Mouse (Mus musculus) frontal cortex, adult 2 months (tissue): Measurements from ENCODE around the gene Cpsf6. TPM values are rescaled to one million over a fixed set of nuclear protein-coding genes. Genes with fewer than 3 reads are reported as not detected.

Experiments
- DNase-seq, 2 experiments: peaks; one replicate each; pipeline ENCODE4 v3.0.0; 2022; ENCODE audit warnings: low spot score in 1 of 2; ENCODE audit errors: extremely low spot score in 1 of 2
- polyA plus RNA-seq: library from polyadenylated mRNA; depleted of rRNA; stranded (reverse); fragments of >200 nt; gene quantifications from 2 replicates; pipeline ENCODE4 v1.2.3, GENCODE M21; 2012

Cpsf6 gene
- polyA plus RNA-seq, 1 experiment = 68.6 TPM

DNA sequence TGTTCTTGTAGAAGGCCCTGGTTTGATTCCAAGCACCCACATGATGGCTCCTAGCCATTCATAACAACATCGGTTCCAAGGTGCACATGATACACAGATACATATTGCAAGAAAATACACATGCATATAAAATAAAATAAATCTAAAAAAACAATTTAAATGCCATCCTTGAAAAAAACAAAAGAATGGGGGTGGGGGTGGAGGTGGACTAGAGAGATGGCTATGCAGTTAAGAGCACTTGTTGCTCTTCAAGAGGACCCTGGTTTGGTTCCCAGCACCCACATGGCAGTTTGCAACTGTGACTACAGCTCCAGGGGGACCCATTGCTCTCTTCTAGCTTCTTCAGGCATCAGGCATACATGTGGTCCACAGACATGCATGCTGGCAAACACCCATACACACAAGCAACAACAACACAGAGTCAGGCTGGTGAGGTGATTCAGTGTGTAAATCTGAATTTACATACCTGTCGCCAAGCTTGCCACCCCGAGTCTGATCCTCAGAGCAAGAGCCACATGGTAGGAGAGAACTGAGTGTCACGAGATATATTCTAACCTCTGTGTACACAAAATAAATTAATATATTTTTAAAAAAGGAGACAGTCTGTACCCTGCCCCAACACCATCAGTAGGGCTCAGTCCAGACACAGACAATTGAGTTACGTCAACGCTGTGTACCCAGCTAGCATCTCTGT is 35.7 kb upstream of the Cpsf6 start:
- no peak for DNase-seq

DNA sequence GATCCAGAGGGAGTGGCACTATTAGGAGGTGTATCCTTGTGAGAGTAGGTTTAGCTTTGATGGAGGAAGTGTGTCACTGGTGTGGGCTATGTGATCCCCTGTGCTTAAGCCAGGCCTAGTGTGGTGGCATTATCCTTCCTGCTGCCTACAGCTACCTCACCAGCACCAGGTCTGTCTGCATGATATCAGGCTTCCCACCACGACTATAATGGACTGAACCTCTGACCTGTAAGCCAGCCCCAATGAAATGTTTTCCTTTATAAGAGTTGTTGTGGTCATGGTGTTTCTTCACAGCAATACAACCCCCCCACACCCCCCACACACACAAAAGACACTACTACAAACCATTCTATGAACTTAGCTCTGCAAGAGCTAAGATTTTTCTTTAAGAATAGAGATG is 34.9 kb upstream of the Cpsf6 start:
- no peak for DNase-seq

DNA sequence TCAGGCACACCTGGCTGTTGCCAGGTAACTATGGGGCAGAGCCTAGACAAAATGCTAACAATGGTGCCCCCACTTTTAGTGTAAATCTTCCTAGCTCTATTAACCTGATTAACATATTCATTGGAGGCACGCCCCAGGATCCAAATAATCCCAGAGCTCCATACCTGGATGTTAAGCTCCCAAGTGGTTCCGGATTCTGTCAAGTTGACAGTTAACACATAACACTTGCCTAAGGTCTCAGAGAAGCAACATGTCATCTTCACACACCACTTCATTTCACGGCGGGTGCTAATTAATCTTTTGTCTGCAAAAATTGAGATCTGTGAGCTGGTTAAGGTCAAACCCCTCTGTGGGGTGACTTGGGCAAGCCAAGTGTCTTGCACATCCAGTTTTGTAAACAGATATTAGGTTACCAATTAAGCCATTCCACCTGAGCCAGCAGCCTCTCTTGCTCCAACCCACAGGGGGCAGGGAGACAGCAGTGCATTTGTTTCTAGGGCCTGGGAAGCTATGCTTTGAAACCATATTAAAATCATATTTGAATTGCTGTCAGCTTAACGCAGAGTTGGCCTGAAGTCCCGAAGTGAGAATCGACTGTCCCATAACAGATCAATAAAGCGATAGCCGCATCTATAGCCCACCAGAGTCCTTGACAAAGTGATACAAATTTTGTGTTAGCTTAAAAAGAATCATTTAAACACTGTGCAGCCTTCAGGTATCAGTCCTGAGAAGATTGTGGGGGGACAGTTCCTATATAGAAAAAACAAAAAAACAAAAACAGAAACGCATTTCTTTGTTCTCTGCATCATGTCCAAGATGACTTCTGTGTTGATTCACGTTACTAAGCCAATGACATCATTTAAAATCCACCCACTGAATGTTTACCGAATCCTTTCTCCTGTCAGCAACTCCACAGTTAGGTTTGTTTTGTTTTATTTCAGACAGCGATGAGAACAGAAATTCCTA is 34.0 kb upstream of the Cpsf6 start:
- DNase-seq = no peak

DNA sequence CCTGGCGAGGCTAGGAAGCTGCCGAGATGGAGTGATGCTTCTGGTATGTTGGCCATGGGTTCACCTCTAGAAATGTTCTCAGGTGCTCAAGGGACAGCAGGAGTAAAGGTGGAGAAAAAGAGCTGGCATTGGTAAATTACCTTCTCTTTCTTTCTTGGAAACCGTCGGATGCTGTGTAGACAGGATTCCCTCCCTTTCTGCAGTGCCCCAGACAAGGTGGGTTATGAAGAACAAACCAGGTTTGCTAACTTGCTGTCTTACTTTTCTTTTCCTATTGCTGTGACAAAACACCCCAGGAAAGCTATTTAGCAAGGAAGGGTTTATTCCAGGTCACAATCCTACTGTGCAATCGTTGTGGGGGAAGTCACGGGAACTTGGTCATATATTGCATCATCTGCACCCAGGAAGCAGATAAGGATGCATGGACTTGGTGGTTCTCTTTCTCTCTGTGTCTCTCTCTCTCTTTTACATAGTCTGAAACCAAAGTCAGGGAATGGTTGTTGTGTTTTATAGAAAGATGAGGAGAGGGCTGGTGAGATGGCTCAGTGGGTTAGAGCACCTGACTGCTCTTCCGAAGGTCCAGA is 32.8 kb upstream of the Cpsf6 start:
- no peak for DNase-seq

DNA sequence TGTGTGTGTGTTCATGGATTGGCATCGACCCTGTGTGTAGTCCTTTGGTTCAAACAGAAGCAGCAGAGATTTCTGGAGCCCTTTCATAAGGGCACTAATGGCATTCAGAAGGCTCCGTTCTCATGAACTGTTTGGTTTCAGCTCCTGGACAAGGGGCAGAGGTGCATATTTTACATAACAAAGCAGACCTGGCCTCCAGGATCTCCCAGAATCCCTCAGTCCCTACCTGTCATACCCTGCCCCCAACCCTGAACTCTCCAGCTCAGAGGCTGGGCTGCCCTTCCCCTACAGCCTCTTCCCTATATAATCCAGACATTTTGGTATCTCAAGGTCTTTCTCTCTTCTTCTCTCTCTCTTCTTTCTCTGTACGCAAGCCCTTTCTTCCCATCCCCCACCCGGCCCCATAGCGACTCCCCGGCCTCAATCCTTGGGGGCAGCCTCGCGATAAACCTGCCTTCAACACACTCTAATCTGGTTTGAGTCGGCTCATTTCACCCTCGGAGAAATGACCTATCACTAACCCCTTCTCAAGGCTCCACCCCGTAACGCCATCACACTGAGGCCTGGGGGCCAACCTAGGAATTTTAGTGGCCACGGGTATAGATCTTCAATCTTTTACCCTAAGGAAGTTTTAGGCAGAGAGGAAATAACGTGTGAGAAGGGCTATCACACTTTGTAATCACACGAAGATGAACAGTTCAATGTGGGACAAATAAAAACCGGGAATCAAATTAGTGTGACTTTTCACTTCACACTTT is 32.1 kb upstream of the Cpsf6 start:
- DNase-seq = no peak

DNA sequence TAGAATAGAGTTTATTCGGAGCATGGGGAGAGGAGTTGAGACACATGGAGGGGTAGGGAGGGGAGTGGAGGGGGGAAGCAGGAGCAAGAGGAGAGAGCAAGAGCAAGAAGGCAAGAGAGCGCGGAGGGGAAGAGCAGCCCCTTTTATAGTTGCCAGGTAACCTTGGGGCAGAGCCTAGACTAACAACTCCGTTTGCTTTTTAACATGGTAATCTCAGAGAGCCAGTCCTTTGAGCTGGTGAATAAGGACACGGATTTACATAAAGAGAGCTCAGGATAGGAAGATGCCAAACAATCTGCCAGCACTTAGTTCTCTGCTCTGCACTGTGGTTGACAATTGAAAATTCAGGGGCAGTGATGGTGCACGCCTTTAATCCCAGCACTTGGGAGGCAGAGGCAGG is 31.3 kb upstream of the Cpsf6 start:
- DNase-seq = no peak

DNA sequence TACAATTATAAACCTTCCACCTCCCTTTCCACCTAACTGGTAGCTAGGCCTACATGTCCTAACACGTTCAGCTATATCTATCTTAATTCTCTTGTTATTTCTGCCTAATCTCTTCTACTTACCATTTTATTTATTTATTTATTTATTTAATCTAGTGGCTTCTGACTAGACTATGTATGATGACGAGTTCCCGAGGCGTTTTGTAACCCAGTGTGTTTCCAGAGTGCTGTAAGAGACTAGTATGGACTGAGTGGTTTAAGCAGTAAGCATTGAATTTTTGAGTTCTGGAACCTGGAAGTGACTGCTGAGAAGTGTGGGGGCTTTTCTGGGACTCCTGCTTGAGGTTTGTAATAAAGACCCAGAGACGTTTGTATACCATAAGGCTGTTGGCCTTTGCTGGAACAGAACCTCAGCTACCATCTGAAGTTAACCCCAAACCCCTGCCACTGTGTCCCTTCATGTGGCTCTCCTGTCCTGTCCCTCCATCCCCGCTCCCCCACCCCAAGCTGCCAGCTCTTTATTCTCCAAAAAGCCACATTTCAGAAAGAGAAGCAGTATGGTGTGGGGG is 30.8 kb upstream of the Cpsf6 start:
- no peak for DNase-seq

DNA sequence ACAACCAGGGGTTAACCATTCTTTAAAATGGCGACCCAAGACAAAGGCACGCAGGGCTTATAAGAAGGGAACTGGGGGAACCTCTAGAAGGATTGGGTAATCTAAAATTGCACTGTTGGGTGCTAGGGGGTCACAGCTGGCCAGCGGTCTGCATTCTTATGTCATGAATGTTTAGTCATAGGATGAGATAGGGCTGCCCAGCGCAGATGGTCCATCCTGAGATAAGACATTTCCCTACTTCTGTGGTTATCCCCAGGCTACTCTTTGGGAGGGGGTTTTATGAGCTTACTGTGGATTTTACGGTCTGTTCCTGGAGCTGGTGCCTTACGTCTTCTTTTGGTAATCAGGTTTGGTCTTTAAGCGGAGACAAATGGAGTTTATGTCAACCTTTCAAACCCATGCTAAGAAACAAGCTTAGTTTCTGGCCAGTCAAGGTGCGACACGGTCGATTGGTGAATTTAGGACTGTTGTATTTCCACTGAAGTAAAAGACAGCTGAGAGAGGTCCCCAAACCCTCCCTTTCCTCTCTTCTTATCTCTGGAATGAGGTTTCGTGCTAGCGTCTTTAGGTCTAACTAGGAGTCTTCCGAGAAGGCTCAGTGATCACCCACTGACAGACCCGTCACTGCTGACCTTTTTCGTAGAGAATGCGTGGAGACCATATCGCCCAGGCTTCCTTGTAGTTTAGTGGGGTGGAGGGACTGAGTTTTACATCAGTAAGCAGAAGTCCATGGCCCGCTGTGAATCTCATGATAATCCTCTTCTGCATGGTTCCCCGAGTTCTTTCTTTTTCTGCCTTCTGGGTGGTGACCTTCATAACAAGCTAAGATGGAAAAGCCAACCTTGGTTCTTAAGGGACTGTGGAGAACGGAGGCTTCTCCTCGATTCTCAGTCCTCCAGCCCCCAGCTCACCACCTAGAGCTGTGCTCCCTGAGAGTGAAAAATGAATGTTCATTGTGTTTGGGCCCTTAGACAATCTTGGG is 29.8 kb upstream of the Cpsf6 start:
- no peak for DNase-seq

DNA sequence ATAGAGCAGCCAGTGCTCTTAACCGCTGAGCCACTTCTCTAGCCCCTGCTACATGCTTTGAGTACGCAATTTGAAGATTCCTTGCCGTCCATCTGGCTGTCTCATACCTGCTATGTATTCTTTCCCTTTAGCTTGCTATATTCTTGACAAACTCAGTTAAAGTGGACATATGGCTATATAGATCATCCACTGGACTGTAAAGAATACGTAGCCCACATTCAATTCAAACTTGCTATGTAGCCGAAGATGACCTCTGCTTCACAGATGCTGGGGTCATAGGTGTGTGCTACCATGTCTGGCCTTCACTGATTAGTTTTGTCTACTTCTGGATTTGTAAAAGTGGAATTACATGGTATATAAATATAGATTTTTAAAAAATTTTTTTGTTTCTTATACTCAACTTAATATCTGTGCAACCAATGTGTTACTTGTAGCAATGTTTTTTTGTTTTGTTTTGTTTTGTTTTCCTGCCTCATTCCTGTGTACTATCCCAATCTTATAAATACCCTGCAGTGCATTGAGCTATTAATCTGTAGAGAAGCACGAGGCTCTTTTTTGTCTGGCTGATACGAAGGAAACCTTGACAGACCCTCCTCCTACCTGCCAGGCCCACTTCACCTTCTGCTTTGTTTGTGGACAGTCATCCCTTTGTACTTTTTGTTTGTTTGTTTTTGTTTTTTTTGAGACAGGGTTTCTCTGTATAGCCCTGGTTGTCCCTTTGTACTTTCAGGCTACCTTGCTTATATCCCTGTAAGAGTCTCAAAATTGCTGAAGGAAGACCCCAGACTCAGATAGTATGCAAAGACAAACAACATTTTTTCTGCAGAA is 28.9 kb upstream of the Cpsf6 start:
- no peak for DNase-seq

DNA sequence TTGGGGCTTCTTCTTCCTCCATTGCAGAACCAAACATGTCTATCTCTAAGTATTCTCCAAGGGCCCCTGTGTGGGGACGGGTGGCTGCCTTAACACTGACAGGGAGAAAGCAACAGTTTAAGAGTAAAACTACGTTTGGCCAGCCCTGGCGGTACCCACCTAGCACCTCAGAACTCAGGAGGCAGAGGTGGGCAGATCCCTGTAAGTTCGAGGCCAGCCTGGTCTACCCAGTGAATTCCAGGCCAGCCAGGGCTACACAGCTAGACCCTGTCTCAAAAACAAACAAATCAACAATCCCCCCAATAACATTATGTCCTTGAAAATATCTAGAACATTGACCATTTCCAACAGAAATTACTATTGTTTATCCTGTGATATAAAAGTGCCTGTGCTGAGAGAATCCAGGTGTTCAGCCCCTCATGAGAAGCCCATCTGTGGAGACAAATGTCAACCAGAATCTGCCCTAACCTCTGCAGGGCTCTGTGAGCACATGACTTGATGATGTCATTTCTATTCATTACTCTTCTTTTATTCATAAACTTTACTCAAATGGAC is 28.0 kb upstream of the Cpsf6 start:
- no peak for DNase-seq

DNA sequence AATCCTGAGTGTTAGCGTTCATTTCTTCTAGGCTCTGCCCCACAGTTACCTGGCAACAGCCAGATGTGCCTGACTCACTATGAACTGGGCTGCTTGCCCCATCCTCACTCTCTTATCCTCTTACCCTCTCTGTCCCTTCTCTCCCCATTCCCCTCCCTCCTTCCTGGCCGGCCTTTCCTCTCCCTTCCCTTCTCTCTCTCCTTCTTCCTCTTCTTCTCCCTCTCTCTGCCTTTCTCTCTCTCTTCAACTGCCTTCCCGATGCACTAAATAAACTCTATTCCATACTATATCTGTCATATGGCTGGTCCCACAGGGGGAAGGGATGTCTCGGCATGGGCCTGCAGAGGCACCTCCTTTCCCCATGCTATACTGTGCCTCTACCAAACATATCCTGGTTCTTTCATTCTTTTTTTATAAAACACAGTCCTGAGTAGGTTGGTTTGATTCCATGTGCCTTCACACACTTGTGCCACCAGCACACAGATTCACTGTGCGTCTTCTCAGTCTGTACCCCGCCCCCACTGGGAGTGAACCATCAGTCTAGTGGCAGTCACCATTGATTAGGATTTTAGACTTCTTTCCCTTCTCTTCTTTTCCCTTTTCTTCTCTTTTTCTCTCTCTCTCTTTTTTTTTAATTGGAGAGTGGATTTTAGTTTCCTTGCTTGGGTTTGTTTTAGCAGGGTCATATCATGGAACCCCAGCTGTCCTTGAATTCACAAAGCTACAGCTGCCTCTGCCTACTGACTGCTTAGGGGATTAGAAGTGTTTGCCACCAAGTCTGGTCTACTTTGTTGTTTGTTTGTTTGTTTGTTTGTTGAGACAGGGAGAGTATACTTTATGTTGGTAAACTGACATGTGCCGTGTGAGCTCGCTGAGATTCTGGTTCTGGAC is 27.3 kb upstream of the Cpsf6 start:
- DNase-seq = no peak

DNA sequence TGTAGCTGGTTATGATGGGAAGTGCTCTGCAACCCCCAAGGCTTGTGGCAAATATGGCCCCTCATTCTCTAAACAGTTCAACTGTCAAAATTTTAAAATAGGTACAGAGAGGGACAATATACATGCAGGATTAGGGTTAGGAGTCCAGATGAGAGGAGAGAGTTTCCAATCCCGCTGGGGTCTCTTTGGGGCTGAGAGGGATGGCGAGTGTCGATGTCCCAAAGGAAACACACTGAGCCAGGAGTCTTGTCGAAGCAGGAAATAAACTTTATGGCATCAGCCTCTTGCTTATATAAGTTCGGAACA is 26.4 kb upstream of the Cpsf6 start:
- no peak for DNase-seq

DNA sequence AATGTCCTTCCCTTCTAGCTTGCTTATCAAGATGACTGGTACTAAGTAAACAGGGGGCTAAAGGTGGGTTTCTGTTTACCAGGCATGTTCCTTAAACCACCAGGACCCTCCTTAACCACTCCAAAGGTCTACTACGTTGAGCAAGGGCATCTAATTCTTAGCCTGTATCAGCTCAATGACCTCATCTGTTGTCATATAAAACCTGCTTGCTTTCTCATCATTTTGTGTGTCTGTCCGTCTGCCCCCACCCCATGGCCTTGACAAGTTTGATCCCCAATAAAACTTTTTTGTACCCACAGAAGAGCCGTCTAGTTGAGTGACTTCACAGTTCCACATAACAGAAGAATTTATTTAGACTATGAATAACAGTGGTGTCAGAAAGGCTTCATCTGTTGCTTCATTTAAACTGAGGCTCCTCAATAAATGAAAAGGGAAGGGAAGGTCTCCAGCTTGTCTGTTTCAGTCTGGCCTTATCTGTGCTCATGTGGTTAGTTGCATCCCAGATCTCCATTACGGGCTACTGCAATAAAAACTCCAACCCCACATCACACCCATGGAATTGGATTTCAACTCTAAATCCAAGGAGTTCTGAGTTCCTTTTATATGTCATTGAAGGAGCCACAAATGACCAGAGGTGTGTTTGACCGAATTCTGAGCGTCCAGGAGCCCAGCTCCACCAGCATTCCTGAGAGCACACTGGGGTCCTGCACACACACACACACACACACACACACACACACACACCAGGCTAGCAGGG is 25.9 kb upstream of the Cpsf6 start:
- DNase-seq = no peak

DNA sequence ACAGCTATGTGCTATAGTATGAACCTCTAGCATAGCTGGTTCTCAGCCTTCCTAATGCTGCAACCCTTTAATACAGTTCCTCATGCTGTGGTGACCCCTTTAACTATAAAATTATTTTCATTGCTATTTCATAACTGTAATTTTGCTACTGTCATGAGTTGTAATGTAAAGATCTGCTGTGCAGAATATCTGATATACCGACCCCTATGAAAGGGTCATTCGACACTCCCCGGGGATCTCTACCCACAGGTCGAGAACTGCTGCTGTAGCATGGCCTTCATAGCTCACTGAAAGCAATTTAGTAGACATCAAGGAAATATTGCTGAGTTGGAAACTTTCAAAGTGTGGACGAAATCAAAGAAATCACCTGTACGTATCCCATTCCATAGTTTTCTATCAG is 24.6 kb upstream of the Cpsf6 start:
- DNase-seq = no peak

DNA sequence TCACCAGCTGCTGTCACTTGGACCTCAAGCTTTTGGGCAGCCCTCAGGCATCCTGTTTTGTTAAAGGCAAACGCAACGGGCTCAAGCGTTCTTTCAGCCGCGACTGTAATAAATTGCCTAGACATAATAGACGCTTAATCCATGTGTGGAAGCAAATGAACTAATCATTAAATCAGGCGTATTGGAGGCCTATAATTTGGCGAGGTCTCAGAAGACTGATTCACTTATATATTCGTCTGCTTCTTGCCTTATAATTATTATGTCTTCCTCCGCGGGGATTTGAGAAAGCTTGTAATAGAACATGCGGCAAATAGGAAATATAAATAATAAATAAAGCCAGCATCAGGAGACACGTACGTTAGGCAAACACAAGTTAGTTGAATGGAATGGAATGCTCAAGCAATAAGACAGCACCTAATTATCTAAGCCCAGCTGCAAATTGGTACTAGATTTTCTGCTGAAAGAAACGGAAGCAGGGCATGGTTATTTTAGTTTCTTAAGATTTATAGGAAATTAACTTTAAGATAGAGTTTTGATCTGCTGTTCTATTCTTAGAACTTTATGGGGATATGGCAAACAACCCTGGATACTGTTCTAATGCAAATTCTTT is 23.6 kb upstream of the Cpsf6 start:
- no peak for DNase-seq
